ENCODE assay signal across 8 mouse cellular contexts in genomic region chr12:52701201-52701641, GRCm38 (mm10). TPM values are rescaled to one million over a fixed set of nuclear protein-coding genes. Genes with fewer than 3 reads are reported as not detected.
DNase-seq lines count a peak whose midpoint lies in the region; ATAC-seq lines count a peak whose summit lies in the region.

No protein-coding gene starts in this region.

- intact Hi-C loops in left cerebral cortex, postnatal 10 days (cut with DNase I), result loop anchor here (10.0 kb wide), 1 partner anchor 94 kb away; no protein-coding TSS in a partner anchor

- H3K27me3 ChIP-seq in forebrain, embryonic 15.5 days, result no peaks in the 10 kb centered on the region
- no peaks in the 10 kb centered on the region for H3K27me3 ChIP-seq in intestine, embryonic 15.5 days (replicated peaks)

- ATAC-seq in forebrain, embryonic 15.5 days (replicated peaks), result peak; percentile 21
- ATAC-seq in intestine, embryonic 15.5 days, result peak; percentile 27; the same call in 1 of the 2 replicates

- 1% methylated on average over 9 of the region's 9 CpGs for WGBS in forebrain, embryonic 15.5 days
- WGBS in intestine, embryonic 15.5 days, result 28% methylated on average over 9 of the region's 9 CpGs

- peak overlapping the region; percentile 83 for H3K4me2 ChIP-seq in forebrain, embryonic 15.5 days (replicated peaks)
- peak overlapping the region; percentile 37 for H3K4me2 ChIP-seq in intestine, embryonic 15.5 days (replicated peaks)

- H3K36me3 ChIP-seq in forebrain, embryonic 15.5 days, result no peaks in the 10 kb centered on the region
- no peaks in the 10 kb centered on the region for H3K36me3 ChIP-seq in intestine, embryonic 15.5 days

- peak; percentile 17 to 24 for DNase-seq in layer of hippocampus, postnatal 14 days (ENCODE audit: low spot score in 2 of 2)
- no peak for DNase-seq in layer of hippocampus, adult 11-12 months (ENCODE audit: low spot score)
- peak; percentile 16 for DNase-seq in brain, embryonic 18.5 days (ENCODE audit: low read depth, low spot score)
- DNase-seq in lung, postnatal 14 days, result peak; percentile 4
- peak; percentile 19 to 63 for DNase-seq in spleen, postnatal 4 days (ENCODE audit: low spot score in 2 of 2)
- no peak for DNase-seq in left cerebral cortex, postnatal 10 days (ENCODE audit: extremely low spot score in 1 of 2, low spot score in 2 of 2)

- peak overlapping the region; percentile 58 for H3K9ac ChIP-seq in forebrain, embryonic 15.5 days (replicated peaks)
- H3K9ac ChIP-seq in intestine, embryonic 15.5 days, result no peak overlapping the region

- H3K4me1 ChIP-seq in forebrain, embryonic 15.5 days, result peaks cover 46% of the 10 kb centered on the region
- peaks cover 6% of the 10 kb centered on the region; the same call in 1 of the 2 replicates for H3K4me1 ChIP-seq in intestine, embryonic 15.5 days (replicated peaks)

- H3K9me3 ChIP-seq in forebrain, embryonic 15.5 days, result no peaks in the 10 kb centered on the region
- no peaks in the 10 kb centered on the region for H3K9me3 ChIP-seq in intestine, embryonic 15.5 days

- peak overlapping the region; percentile 55 for H3K4me3 ChIP-seq in forebrain, embryonic 15.5 days
- no peak overlapping the region for H3K4me3 ChIP-seq in intestine, embryonic 15.5 days (replicated peaks)

- H3K27ac ChIP-seq in forebrain, embryonic 15.5 days (replicated peaks), result peak overlapping the region; percentile 88
- no peak overlapping the region for H3K27ac ChIP-seq in intestine, embryonic 15.5 days

RNA-seq across cellular contexts. Expression of gene Akap6, which starts 2.0 kb away (rescaled TPM):
- total RNA-seq in layer of hippocampus, postnatal 14 days (2021), result 100 to 1,000 TPM; 141 to 151 TPM
- polyA plus RNA-seq in forebrain, embryonic 15.5 days (2015; fragmentation: Nextera tagmentation; extraction: Ambion mirVana), result 17.4 and 19.4 TPM in 2 replicates
- 1.9 and 2.1 TPM in 2 replicates for polyA plus RNA-seq in intestine, embryonic 15.5 days (2015; fragmentation: Nextera tagmentation; extraction: Ambion mirVana)
- 100 to 1,000 TPM; 182 to 191 TPM for total RNA-seq in left cerebral cortex, postnatal 10 days (2021)

Comparison
In these comparisons a context has a peak if more than half of its experiments do, and no peak if none do; other contexts are left out.
1. DNase-seq: peak in layer of hippocampus, postnatal 14 days (2 of 2), brain, embryonic 18.5 days (single experiment), lung, postnatal 14 days (single experiment) and spleen, postnatal 4 days (2 of 2); none in layer of hippocampus, adult 11-12 months (single experiment) and left cerebral cortex, postnatal 10 days (0 of 2).